Mouse (Mus musculus): Measurements from ENCODE around the gene Sept14. TPM values are rescaled to one million over a fixed set of nuclear protein-coding genes. Genes with fewer than 3 reads are reported as not detected.

The Sept14 gene
- not detected for polyA plus RNA-seq (2017; shearing (Covaris generic))

GRCm38 (mm10) chr5:129708412-129708811, at the start of gene Sept14:
Gene Sept14 (minus strand): TSS chr5:129708512.

DNA sequence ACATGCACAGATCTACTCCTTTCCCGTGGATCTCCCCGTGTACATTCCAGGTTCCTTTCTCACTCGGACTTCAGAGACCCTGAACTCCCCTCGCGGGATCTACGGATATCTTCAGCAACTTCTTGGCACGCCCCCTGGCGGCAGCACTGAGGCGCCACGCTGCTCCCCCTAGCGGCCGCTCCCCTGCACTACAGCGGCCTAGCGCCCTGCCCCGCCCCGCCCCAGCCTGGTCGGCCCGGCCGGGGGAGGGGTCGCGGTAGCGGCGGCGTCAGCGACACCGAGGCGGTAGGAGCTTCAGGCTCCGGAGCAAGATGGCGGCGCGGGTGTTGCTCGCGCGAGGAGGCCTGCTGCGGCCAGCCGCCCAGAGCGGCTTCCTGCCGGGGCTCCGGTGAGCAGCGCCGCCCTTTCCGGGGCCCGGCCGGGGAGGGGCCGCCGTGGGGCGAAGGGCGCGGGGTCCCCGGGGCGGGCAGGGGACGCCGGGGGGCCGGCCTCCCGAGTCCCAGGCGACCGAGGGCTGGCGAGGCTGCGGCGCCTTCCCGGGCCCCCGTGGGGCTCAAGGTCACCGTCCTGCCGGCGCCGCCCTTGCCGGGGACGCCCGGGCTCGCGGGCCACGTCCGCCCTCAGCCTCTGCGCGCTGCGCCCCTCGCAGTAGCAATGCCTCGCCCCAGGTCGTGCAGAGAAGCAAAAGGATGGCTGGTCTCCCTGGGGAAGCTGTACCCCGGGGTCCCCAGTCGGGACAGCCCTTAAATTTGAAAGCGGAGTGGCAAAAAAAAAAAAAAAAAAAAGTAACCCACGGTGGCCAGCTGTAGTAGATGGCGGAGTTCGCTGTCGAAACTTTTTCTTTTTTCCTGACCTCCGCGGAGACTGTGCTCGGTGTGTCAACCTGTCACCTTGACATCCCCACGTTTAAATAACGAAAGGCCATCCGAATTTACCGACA, 16.8 kb upstream of the Sept14 start, which contains the start of gene Nipsnap2:
TSS of gene Nipsnap2 (plus strand) at position 230 of the 940 bp plus-strand sequence.

DNA sequence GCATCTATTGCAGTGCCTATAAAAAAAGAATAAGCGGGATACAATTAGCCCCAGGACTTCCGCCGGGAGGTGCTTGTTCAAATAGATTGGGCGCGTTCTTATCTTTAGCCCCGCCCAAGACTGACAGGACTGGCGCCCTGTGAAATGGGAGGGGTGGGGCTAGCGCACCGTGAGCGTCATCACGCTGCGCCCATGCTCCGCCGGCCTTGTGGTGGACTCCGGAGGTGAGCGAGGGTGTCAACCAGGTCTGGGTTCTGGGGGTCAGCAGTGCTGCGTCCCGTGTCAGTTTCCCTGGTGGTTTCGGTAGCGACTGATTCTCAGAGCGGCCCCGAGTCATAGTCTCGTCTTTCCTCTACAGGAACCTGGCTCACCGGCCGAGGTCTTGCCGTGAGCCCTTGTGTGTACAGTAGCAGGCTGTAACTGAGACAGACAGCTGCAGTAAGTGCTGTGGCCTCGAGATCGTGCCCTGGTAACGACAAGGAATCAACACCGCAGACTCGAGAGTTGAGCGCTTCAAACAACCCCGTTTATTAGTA, 7.1 kb upstream of the Sept14 start, which contains the start of gene Mrps17:
TSS of gene Mrps17 (plus strand) at position 172 of the 536 bp plus-strand sequence.

DNA sequence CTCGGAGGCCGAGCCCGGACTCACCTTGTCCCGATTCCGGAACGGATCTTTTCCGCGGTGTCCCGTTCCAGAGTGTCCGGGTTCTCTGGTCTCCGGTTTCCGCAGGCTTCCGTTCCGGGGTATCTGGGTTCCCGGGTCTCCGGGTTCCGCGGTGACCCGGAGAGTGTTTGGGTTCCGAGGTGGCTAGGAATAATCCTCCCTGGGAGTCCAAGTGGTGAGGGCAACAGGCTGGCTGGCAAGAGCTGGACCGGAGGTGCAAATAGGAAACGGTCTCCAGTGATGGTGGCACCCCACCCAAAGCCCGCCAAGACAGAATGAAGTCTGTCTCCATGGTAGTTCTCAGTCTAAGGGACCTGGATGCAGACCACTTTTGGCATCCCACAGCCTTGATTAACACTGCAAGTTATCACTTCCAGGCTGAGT, 38.3 kb downstream of the Sept14 start, which contains the start of gene Zfp11:
TSS of gene Zfp11 (minus strand) at position 64 of the 423 bp plus-strand sequence.

Other genes with a start within 250 kb of the Sept14 start
- gene Sfswap, start 207.3 kb downstream of the Sept14 start, polyA plus RNA-seq (2017; shearing (Covaris generic)) = 38.5 TPM
- 0.07 TPM for gene Mmp17, start 124.3 kb downstream of the Sept14 start, polyA plus RNA-seq (2017; shearing (Covaris generic))
- 4.6 TPM for gene Zfp11, start 38.4 kb downstream of the Sept14 start, polyA plus RNA-seq (2017; shearing (Covaris generic))
- 127 TPM for gene Mrps17, start 7.0 kb upstream of the Sept14 start, polyA plus RNA-seq (2017; shearing (Covaris generic))
- gene Nipsnap2, start 16.6 kb upstream of the Sept14 start, polyA plus RNA-seq (2017; shearing (Covaris generic)) = 33.3 TPM
- 74.7 TPM for gene Psph, start 78.9 kb upstream of the Sept14 start, polyA plus RNA-seq (2017; shearing (Covaris generic))
- gene Sumf2, start 138.5 kb upstream of the Sept14 start, polyA plus RNA-seq (2017; shearing (Covaris generic)) = 34.6 TPM
- 362 TPM for gene Chchd2, start 179.0 kb upstream of the Sept14 start, polyA plus RNA-seq (2017; shearing (Covaris generic))
- gene Zbed5, start 187.2 kb upstream of the Sept14 start, polyA plus RNA-seq (2017; shearing (Covaris generic)) = 1.3 TPM
- 0.33 TPM for gene Phkg1, start 190.0 kb upstream of the Sept14 start, polyA plus RNA-seq (2017; shearing (Covaris generic))
- not detected for gene Nupr1l, start 200.0 kb upstream of the Sept14 start, polyA plus RNA-seq (2017; shearing (Covaris generic))
- 5.5 TPM for gene Vkorc1l1, start 233.5 kb upstream of the Sept14 start, polyA plus RNA-seq (2017; shearing (Covaris generic))